Mouse (Mus musculus) heart, postnatal 25 days (tissue): ENCODE data around the gene Aanat. TPM values are rescaled to one million over a fixed set of nuclear protein-coding genes. Genes with fewer than 3 reads are reported as not detected.

Experiments
- DNase-seq: peaks from one replicate; pipeline ENCODE4 v3.0.0; 2022; ENCODE audit warnings: low spot score
- intact Hi-C: fragments of 180-260 bp; cut with DNase I; formaldehyde crosslinking; loops from one replicate; pipeline ENCODE4 v1.15.1; 2025
- total RNA-seq, 2 experiments: library from RNA; stranded (reverse); gene quantifications; 2 replicates each; pipeline ENCODE4 v1.2.3; 2021

Gene Aanat
- not detected for total RNA-seq

GRCm38 (mm10) chr11:116586310-116586709 lies at the start of gene Aanat:
Aanat (plus strand) TSS chr11:116586432.
- intact Hi-C loops: no loop called here
- DNase-seq: no peak

DNA sequence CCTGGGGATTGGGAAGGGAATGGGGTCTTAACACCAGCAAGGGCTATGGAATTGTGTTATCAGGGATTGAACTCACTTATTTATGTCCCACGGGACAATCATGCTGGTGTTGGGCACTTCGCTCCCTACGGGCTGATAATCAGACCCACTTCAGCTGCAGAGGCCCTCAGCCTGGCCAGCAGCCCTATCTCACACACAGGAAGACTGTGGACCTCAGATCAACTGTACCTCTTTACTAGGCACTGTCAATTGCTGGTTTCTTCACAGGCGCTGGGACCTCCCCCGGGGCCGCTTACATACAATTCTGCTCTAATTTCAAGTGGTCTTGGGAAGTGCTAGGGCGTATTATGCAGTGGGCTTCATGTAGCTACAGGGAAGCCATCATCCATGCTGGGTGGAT lies 49.5 kb upstream of the Aanat start:
- intact Hi-C loops: loop anchor here (10.0 kb wide), 1 partner anchor 52 kb away; no protein-coding TSS in a partner anchor

GRCm38 (mm10) chr11:116537388-116537787 lies 48.8 kb upstream of the Aanat start:
- intact Hi-C loops: loop anchor here (10.0 kb wide), 1 partner anchor 53 kb away; no protein-coding TSS in a partner anchor
- DNase-seq: no peak

More for the DNA sequence above, 49.5 kb upstream of the Aanat start:
- DNase-seq: no peak

GRCm38 (mm10) chr11:116538142-116538735 lies 48.0 kb upstream of the Aanat start:
- intact Hi-C loops: loop anchor here (10.0 kb wide), 1 partner anchor 53 kb away; no protein-coding TSS in a partner anchor
- no peak for DNase-seq

- DNase-seq: no peak
- intact Hi-C loops: no loop called here
These were observed 45.0 kb upstream of the Aanat start for GRCm38 (mm10) chr11:116541183-116541582.

- intact Hi-C loops: no loop called here
- DNase-seq: no peak
These were observed 43.1 kb upstream of the Aanat start for GRCm38 (mm10) chr11:116543110-116543509.

- no peak for DNase-seq
- intact Hi-C loops: no loop called here
These were observed 38.8 kb upstream of the Aanat start for GRCm38 (mm10) chr11:116547296-116548060.

DNA sequence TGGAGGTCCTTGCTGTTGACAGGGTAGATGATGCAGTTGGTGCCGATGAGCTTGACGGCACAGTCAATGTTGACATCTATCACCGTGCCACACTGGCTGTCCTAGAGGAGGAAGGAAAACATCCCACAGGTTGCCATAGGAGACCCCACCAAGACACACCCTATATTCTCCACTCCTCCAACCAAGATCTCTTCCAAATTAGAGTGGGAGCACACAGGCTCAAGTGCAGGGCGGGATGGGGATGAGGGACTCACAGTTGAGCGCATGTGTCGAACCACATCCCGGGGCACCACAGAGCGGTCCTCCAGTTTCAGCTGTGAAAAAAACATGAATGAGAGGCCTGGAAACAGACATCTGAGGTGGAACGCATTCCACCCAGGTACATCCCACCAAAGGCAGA lies 37.5 kb upstream of the Aanat start:
- intact Hi-C loops: no loop called here
- no peak for DNase-seq

- intact Hi-C loops: no loop called here
These were observed 36.8 kb upstream of the Aanat start for GRCm38 (mm10) chr11:116549273-116550038.

GRCm38 (mm10) chr11:116550748-116551147 lies 35.5 kb upstream of the Aanat start:
- no peak for DNase-seq
- intact Hi-C loops: no loop called here

More at GRCm38 (mm10) chr11:116549273-116550038, 36.8 kb upstream of the Aanat start:
- no peak for DNase-seq

DNA sequence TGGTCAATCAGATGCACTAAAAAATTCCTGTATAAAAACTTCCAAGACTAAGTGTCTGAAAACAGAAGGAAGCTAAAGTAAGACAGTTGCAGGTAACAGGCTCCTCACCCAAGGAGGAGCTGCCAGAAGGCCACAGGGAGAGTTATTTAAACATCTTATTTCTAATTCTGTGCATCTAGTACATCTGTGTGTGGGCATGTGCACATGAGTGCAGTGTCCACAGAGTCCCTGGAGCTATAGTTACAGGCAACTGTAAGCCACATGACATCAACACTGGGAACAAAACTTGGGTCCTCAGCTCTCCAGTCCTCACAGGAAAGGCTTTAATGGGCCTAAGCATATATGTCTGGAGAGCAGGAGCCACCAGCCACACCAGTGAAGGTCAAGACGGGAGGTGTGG lies 34.0 kb upstream of the Aanat start:
- intact Hi-C loops: no loop called here
- no peak for DNase-seq

DNA sequence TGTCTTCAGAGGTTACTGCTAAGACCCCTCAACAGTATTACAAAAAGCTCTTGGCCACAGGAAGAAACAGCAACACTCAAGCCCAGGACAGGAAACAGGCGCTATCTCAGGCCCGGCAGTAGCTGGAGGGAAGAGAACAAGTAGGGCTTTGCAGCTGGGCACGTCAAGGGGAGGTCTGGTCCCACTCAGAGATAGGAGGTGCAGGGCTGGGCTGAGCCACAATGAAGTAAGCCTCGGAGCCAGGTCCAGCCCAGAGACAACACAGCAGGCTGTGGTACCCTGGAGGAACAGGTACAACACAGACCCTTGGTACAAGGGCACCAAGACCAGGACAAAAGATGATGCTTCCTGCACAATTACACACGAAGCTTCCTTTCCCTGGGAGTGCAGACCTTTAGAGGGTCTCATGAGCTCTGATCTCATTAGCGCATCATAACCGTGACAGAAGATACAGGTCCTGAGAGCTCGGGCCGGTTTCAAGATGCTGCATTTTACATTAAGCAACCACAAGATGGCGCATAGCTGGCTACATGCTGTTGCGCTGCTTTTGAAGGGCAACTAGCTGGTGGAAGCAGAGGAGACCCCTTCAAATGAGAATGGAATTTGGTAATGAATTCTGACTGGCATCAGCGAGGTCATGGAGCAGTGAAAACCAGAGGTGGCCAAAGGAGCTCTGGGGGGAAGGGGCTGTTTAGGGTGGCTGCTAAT lies 31.9 kb upstream of the Aanat start:
- intact Hi-C loops: loop anchor here (1.0 kb wide), 1 partner anchor 74 kb away; no protein-coding TSS in a partner anchor
- no peak for DNase-seq

- intact Hi-C loops: no loop called here
- DNase-seq: no peak
These were observed 30.7 kb upstream of the Aanat start for GRCm38 (mm10) chr11:116555572-116555971.

- intact Hi-C loops: no loop called here
- no peak for DNase-seq
These were observed 29.9 kb upstream of the Aanat start for GRCm38 (mm10) chr11:116556308-116556707.

- no peak for DNase-seq
- intact Hi-C loops: no loop called here
These were observed 20.8 kb upstream of the Aanat start for GRCm38 (mm10) chr11:116565283-116566041.

DNA sequence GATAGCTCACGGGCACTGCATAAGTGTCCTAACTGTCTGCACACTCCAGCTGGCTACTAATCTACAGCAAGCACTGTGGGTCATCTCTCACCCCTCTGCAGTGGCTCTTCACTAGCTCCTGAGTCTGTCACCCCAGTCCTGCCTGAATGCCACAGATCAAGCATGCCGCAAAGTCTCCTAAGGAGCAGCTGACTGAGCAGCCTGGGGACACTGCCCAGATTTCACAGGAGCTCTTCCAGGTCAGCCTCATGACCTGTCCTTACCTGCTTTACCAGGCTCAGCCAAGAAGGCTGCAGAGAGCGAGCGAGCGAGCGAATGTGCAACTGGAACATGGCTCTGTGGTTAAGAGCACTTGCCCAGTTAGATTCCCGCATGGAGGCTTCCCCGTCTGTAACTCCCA lies 18.7 kb upstream of the Aanat start:
- intact Hi-C loops: no loop called here
- no peak for DNase-seq

- intact Hi-C loops: no loop called here
- DNase-seq: no peak
These were observed 15.4 kb upstream of the Aanat start for GRCm38 (mm10) chr11:116570821-116571220.

DNA sequence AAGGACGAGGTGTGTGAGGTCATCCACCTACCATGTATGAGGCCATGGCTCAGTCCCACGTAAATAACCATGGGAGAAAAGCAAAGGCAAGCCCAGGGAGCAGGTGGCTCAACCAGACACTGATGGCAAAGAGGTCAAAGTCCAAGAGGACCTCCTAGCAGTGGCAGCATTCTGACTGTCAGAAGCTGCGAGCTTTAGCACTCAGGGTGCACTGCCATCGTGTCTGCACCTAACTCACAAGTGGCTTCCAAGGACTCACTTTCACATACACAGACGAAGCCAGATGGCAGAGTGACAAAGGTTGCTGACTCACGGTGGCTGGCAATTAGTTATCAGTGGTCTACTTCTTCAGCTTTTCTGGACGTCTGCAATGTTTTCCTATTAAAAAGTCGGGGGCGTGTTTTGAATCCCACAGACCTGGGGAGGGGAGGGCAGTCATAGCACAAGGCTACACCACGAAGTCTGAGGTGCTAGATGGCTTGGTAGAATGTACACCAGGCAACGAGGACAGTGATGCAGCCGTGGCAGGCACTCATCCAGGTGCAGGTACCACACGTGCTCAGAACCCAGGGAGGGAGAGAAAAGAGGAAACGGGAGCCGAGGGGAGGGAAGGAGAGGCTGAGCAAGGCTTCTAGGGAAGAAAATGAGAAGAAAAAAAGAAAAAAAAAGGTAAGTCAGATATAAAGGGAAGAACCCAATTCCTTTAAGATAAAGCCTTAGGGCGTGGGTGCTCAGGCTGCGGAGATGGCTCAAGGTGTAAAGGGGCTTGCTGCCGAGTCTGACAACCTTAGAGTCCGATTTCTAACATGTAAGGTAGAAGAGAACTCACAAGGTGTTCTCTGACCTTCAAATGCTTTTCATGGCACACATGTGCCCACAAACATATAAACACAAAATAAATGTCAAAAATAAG lies 14.2 kb upstream of the Aanat start:
- peak; percentile 34 for DNase-seq
- intact Hi-C loops: no loop called here
